Mouse (Mus musculus) hindbrain, postnatal 0 days (tissue): ENCODE data around the gene Slfn5. TPM values are rescaled to one million over a fixed set of nuclear protein-coding genes. Genes with fewer than 3 reads are reported as not detected.

ENCODE experiments used
- ATAC-seq: fragments of 200-750 bp; cut with Nextera tagmentation; 2 replicates; pipeline ENCODE4 v1.8.0; 2017; ENCODE audit warnings: mild to moderate bottlenecking, moderate TSS enrichment, moderate library complexity
- DNase-seq: peaks from one replicate; pipeline ENCODE4 v3.0.0-alpha.2; 2015; ENCODE audit warnings: low spot score
- H3K27ac ChIP-seq: fragments of 300-500 bp; sonication (generic); 2 replicates; pipeline ENCODE4 v1.5.1; 2014; ENCODE audit warnings: mild to moderate bottlenecking
- H3K27me3 ChIP-seq: fragments of 300-500 bp; sonication (generic); 2 replicates; pipeline ENCODE4 v1.6.1; 2014; ENCODE audit warnings: low read length, mixed read lengths; ENCODE audit not compliant: insufficient read depth
- H3K36me3 ChIP-seq: fragments of 300-500 bp; sonication (generic); 2 replicates; pipeline ENCODE4 v1.6.1; 2014; ENCODE audit warnings: low read length, mixed read lengths; ENCODE audit not compliant: insufficient read depth
- H3K4me1 ChIP-seq: fragments of 300-500 bp; sonication (generic); 2 replicates; pipeline ENCODE4 v1.6.1; 2014; ENCODE audit warnings: antibody characterized with exemption, low read length, mixed read lengths; ENCODE audit not compliant: insufficient read depth
- H3K4me2 ChIP-seq: fragments of 300-500 bp; sonication (generic); 2 replicates; pipeline ENCODE4 v1.6.1; 2014; ENCODE audit warnings: low read depth, mild to moderate bottlenecking, low read length, moderate library complexity, mixed read lengths
- H3K4me3 ChIP-seq: fragments of 300-500 bp; sonication (generic); 2 replicates; pipeline ENCODE4 v1.5.1; 2014; ENCODE audit warnings: low read length
- H3K9ac ChIP-seq: fragments of 300-500 bp; sonication (generic); replicated peaks from 2 replicates; pipeline ENCODE4 v1.6.1; 2014; ENCODE audit warnings: mild to moderate bottlenecking, low read length, moderate library complexity, mixed read lengths
- H3K9me3 ChIP-seq: fragments of 300-500 bp; sonication (generic); 2 replicates; pipeline ENCODE4 v1.6.1; 2016; ENCODE audit warnings: low read length, mixed read lengths
- CTCF ChIP-seq: IDR thresholded peaks from 2 replicates; pipeline ENCODE4 v1.5.1; 2016; ENCODE audit warnings: antibody characterized with exemption, control low read depth, low read depth
- WGBS: fragments of 180-500 bp; shearing (Covaris S2); extraction: QIAGEN DNeasy Blood & Tissue Kit; methylation state at CpG from one replicate; pipeline ENCODE4 v1.1.7; 2014; 5-methylcytosine and 5-hydroxymethylcytosine counted together
- microRNA-seq, 2 experiments: library from miRNA; unstranded; fragments of <30 nt; microRNA quantifications; one replicate each; pipeline ENCODE4; 2016
- polyA plus RNA-seq: library from polyadenylated mRNA; unstranded; fragments of >200 nt; fragmentation: Nextera tagmentation; extraction: Ambion mirVana; gene quantifications from 2 replicates; pipeline ENCODE4 v1.2.1, GENCODE M21; 2015
- total RNA-seq: library from RNA; depleted of rRNA; stranded (reverse); fragments of >200 nt; gene quantifications from 2 replicates; pipeline ENCODE4 v1.2.3, GENCODE M21; 2014; rRNA removed

Slfn5 gene
- total and polyA plus RNA-seq, 2 experiments from 2014 or later, result 2.2 to 2.4 TPM

DNA sequence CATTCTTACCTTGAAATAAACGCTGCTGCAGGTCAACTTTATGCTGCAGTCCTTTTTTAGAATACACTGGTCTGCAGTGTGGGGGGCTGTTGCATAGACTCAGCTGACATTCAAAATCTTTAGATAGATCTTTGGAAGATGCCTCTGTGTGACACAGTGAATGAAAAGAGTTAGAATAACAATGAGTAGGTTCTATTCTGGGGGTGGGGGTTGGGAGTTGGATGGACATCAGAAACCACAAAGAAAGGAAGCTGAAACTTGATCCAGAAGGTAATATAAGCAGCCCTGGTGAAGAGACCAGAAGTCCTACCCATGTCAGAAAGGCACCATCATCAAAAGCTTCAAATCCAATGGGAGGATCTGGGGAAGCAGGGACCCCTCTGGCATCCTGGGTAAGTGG lies 62.2 kb downstream of the Slfn5 start:
- H3K27ac ChIP-seq, result no peak overlapping the region
- no peak for ATAC-seq
- no peaks in the 10 kb centered on the region for H3K36me3 ChIP-seq
- no peaks in the 10 kb centered on the region for H3K9me3 ChIP-seq
- H3K9ac ChIP-seq, result no peak overlapping the region
- H3K4me2 ChIP-seq, result no peak overlapping the region
- DNase-seq, result no peak
- no peak overlapping the region for H3K4me3 ChIP-seq
- no peak for TF ChIP-seq CTCF
- no peaks in the 10 kb centered on the region for H3K27me3 ChIP-seq
- 62% methylated on average over 1 of the region's 1 CpGs for WGBS
- no peaks in the 10 kb centered on the region for H3K4me1 ChIP-seq

Small RNAs within 50 kb of the gene (microRNA-seq; reads per million reads assigned to microRNA genes)
- 0 reads per million in 2 experiments for gene Mir7679

Other genes starting within 250 kb of the Slfn5 start
- 0.31 TPM in 1 of 2 replicates, not detected in the other for gene Cct6b, start 187.0 kb upstream of the Slfn5 start, total RNA-seq
- 0.34 and 0.39 TPM in 2 replicates for gene Cct6b, start 187.0 kb upstream of the Slfn5 start, polyA plus RNA-seq
- 7.9 and 14.5 TPM in 2 replicates for gene Zfp830, start 187.0 kb upstream of the Slfn5 start, total RNA-seq
- gene Zfp830, start 187.0 kb upstream of the Slfn5 start, polyA plus RNA-seq, result 17.4 and 18.6 TPM in 2 replicates
- gene Lig3, start 170.2 kb upstream of the Slfn5 start, total RNA-seq, result 45.3 and 51.5 TPM in 2 replicates
- gene Lig3, start 170.2 kb upstream of the Slfn5 start, polyA plus RNA-seq, result 15.6 and 16.2 TPM in 2 replicates
- gene Rffl, start 80.1 kb upstream of the Slfn5 start, total RNA-seq, result 4.9 and 6.1 TPM in 2 replicates
- 2.5 and 3.2 TPM in 2 replicates for gene Rffl, start 80.1 kb upstream of the Slfn5 start, polyA plus RNA-seq
- gene Rad51d, start 60.7 kb upstream of the Slfn5 start, total RNA-seq, result 8.9 and 11.4 TPM in 2 replicates
- 9.7 TPM in 2 replicates for gene Rad51d, start 60.7 kb upstream of the Slfn5 start, polyA plus RNA-seq
- not detected in 2 replicates for gene Fndc8, start 59.2 kb upstream of the Slfn5 start, total RNA-seq
- gene Fndc8, start 59.2 kb upstream of the Slfn5 start, polyA plus RNA-seq, result 0.13 TPM in 1 of 2 replicates, not detected in the other
- 23.5 and 34.2 TPM in 2 replicates for gene Nle1, start 42.9 kb upstream of the Slfn5 start, total RNA-seq
- 26.0 and 27.2 TPM in 2 replicates for gene Nle1, start 42.9 kb upstream of the Slfn5 start, polyA plus RNA-seq
- gene Unc45b, start 40.8 kb upstream of the Slfn5 start, total RNA-seq, result 0.42 and 4.5 TPM in 2 replicates
- 2.4 and 3.4 TPM in 2 replicates for gene Unc45b, start 40.8 kb upstream of the Slfn5 start, polyA plus RNA-seq
- 1.5 and 3.2 TPM in 2 replicates for gene Slfn9, start 40.5 kb downstream of the Slfn5 start, total RNA-seq
- gene Slfn9, start 40.5 kb downstream of the Slfn5 start, polyA plus RNA-seq, result 2.2 and 2.4 TPM in 2 replicates
- gene Slfn8, start 69.5 kb downstream of the Slfn5 start, total RNA-seq, result 0.42 and 0.83 TPM in 2 replicates
- gene Slfn8, start 69.5 kb downstream of the Slfn5 start, polyA plus RNA-seq, result 0.21 and 0.25 TPM in 2 replicates
- gene Slfn2, start 113.8 kb downstream of the Slfn5 start, total RNA-seq, result 0.36 and 1.7 TPM in 2 replicates
- 1.6 and 2.0 TPM in 2 replicates for gene Slfn2, start 113.8 kb downstream of the Slfn5 start, polyA plus RNA-seq
- not detected in 2 replicates for gene Slfn1, start 165.5 kb downstream of the Slfn5 start, total RNA-seq
- gene Slfn1, start 165.5 kb downstream of the Slfn5 start, polyA plus RNA-seq, result 0.08 and 0.09 TPM in 2 replicates
- 0.21 TPM in 1 of 2 replicates, not detected in the other for gene Slfn4, start 223.8 kb downstream of the Slfn5 start, total RNA-seq
- gene Slfn4, start 223.8 kb downstream of the Slfn5 start, polyA plus RNA-seq, result 0.06 and 0.08 TPM in 2 replicates
- gene Slfn3, start 240.0 kb downstream of the Slfn5 start, total RNA-seq, result 0.26 TPM in 1 of 2 replicates, not detected in the other
- 0.23 TPM in 2 replicates for gene Slfn3, start 240.0 kb downstream of the Slfn5 start, polyA plus RNA-seq